Comparison of ENCODE assay signal across 26 mouse cellular contexts in genomic region chr4:133940386-133941260, GRCm38 (mm10). TPM values are rescaled to one million over a fixed set of nuclear protein-coding genes. Genes with fewer than 3 reads are reported as not detected.
DNase-seq lines count a peak whose midpoint lies in the region; ATAC-seq and TF ChIP-seq lines count a peak whose summit lies in the region.
"Had no signal": no experiment of that assay in that cellular context is flagged by ENCODE, and none has a peak within 500 bp of the region (broad histone marks: within the 10 kb centered on the region; RNA-seq: fewer than 3 reads in every experiment).

No protein-coding gene starts in this region.

- DNase-seq in adrenal gland, adult 2 months: peak; percentile 77
- no peak for DNase-seq in adrenal gland, postnatal 25 days
- DNase-seq in liver, adult 2 months (ENCODE audit: extremely low read depth, low read depth, low spot score): peak; percentile 60
- DNase-seq in liver, postnatal 0 days: no peak
- peak; percentile 76 for DNase-seq in Patski (ENCODE audit: low read depth, low spot score)
- DNase-seq in gonadal fat pad, adult 2 months (ENCODE audit: low read depth): peak; percentile 97
- DNase-seq in right cerebral cortex, postnatal 25 days: no peak
- DNase-seq in lung, postnatal 4 days: no peak
- DNase-seq: B cell, adult 2 months; cerebellum, adult 18-20 months; cerebellum, postnatal 14 days; kidney, postnatal 25 days; lung, postnatal 14 days; thymus, adult 2 months; thymus, postnatal 4 days had no signal

- no peak overlapping the region for H3K4me2 ChIP-seq in liver, postnatal 0 days (ENCODE audit: low read depth, low read length)
- H3K4me2 ChIP-seq: embryonic facial prominence, embryonic 13.5 days; forebrain, embryonic 15.5 days; limb, embryonic 12.5 days; liver, embryonic 15.5 days; midbrain, embryonic 13.5 days had no signal

- no peak for TF ChIP-seq POLR2A in liver, adult 2 months (IDR thresholded peaks at IDR 0.05; ENCODE audit: extremely low read depth, insufficient read depth, low read length)

- in situ Hi-C loops in Patski (cut with MboI; ENCODE audit: low pct_unique_long_range_greater_than_20kb): no loop called here

- no peak for TF ChIP-seq CTCF in liver, adult 2 months (IDR thresholded peaks at IDR 0.05; ENCODE audit: low read depth, low read length)
- TF ChIP-seq CTCF in liver, postnatal 0 days (IDR thresholded peaks at IDR 0.05; ENCODE audit: low read depth): no peak
- no peak for TF ChIP-seq CTCF in Patski (IDR thresholded peaks at IDR 0.05)

- no peaks in the 10 kb centered on the region for H3K4me1 ChIP-seq in liver, adult 2 months (ENCODE audit: control insufficient read depth, insufficient read depth, low read length)
- peaks cover 7% of the 10 kb centered on the region; the same call in 1 of the 2 replicates for H3K4me1 ChIP-seq in liver, postnatal 0 days (ENCODE audit: insufficient read depth)
- H3K4me1 ChIP-seq: forebrain, embryonic 15.5 days; limb, embryonic 12.5 days; midbrain, embryonic 13.5 days had no signal

- POLR2A ChIA-PET in Patski (lab: Charles Lee): no interaction called here

- H3K27ac ChIP-seq in liver, adult 2 months (replicated peaks; ENCODE audit: insufficient read depth, low read depth, low read length): no peak overlapping the region
- no peak overlapping the region for H3K27ac ChIP-seq in liver, postnatal 0 days (ENCODE audit: low read depth)
- H3K27ac ChIP-seq: embryonic facial prominence, embryonic 13.5 days; forebrain, embryonic 15.5 days; heart, adult 2 months; layer of hippocampus, adult 2 months; limb, embryonic 12.5 days; liver, embryonic 15.5 days; midbrain, embryonic 13.5 days; stomach, postnatal 0 days had no signal

- H3K27me3 ChIP-seq in liver, adult 2 months (ENCODE audit: control insufficient read depth, insufficient read depth, low read length): no peaks in the 10 kb centered on the region
- no peaks in the 10 kb centered on the region for H3K27me3 ChIP-seq in liver, postnatal 0 days (ENCODE audit: insufficient read depth, low read length)
- H3K27me3 ChIP-seq in Patski: no peaks in the 10 kb centered on the region
- H3K27me3 ChIP-seq: embryonic facial prominence, embryonic 13.5 days; forebrain, embryonic 15.5 days; limb, embryonic 12.5 days; liver, embryonic 15.5 days; midbrain, embryonic 13.5 days had no signal

- 77% methylated on average over 13 of the region's 13 CpGs for WGBS in liver, adult 2 months
- WGBS in liver, postnatal 0 days (ENCODE audit: insufficient replicate concordance): 70% methylated on average over 13 of the region's 13 CpGs

- no peak for TF ChIP-seq EP300 in liver, postnatal 0 days (IDR thresholded peaks at IDR 0.05; ENCODE audit: low read depth)

- CTCF ChIA-PET in Patski (lab: Charles Lee): no interaction called here

- no peaks in the 10 kb centered on the region for H3K36me3 ChIP-seq in liver, adult 2 months (ENCODE audit: control insufficient read depth, insufficient read depth, low read length)
- H3K36me3 ChIP-seq in liver, postnatal 0 days (replicated peaks; ENCODE audit: insufficient read depth, low read length): no peaks in the 10 kb centered on the region
- H3K36me3 ChIP-seq: embryonic facial prominence, embryonic 13.5 days; forebrain, embryonic 15.5 days; limb, embryonic 12.5 days; liver, embryonic 15.5 days; midbrain, embryonic 13.5 days had no signal

- no peak overlapping the region for H3K9ac ChIP-seq in liver, adult 2 months (ENCODE audit: low read depth, low read length)
- no peak overlapping the region for H3K9ac ChIP-seq in liver, postnatal 0 days (replicated peaks)
- H3K9ac ChIP-seq: embryonic facial prominence, embryonic 13.5 days; forebrain, embryonic 15.5 days; limb, embryonic 12.5 days; liver, embryonic 15.5 days; midbrain, embryonic 13.5 days had no signal

- no peak overlapping the region for H3K4me3 ChIP-seq in liver, adult 2 months (ENCODE audit: insufficient read depth, low read depth, low read length)
- H3K4me3 ChIP-seq in liver, postnatal 0 days (ENCODE audit: low read depth, low read length): no peak overlapping the region
- H3K4me3 ChIP-seq: embryonic facial prominence, embryonic 13.5 days; erythroblast, embryonic 14.5 days; forebrain, embryonic 15.5 days; heart, adult 2 months; layer of hippocampus, adult 2 months; limb, embryonic 12.5 days; liver, embryonic 15.5 days; megakaryocyte, embryonic 14.5 days; midbrain, embryonic 13.5 days had no signal

- H3K79me2 ChIP-seq in liver, adult 2 months (ENCODE audit: control insufficient read depth, insufficient read depth, low read length): no peaks in the 10 kb centered on the region

- ATAC-seq in liver, postnatal 0 days: no peak
- ATAC-seq in Patski: peak; percentile 76
- ATAC-seq: forebrain, embryonic 15.5 days; intestine, postnatal 0 days; midbrain, embryonic 13.5 days had no signal

- H3K9me3 ChIP-seq in liver, postnatal 0 days (ENCODE audit: low read length): no peaks in the 10 kb centered on the region
- H3K9me3 ChIP-seq: embryonic facial prominence, embryonic 13.5 days; forebrain, embryonic 15.5 days; limb, embryonic 12.5 days; liver, embryonic 15.5 days; midbrain, embryonic 13.5 days had no signal

RNA-seq across cellular contexts. Expression of gene Hmgn2, which starts 27.8 kb away (rescaled TPM):
- 100 to 1,000 TPM; 109 to 291 TPM for total RNA-seq in adrenal gland, adult 2 months (2021)
- polyA plus RNA-seq in adrenal gland, adult 2 months (2012; rRNA removed): 15.8 and 16.8 TPM in 2 replicates
- total RNA-seq in adrenal gland, postnatal 25 days (2021): 391 and 425 TPM in 2 replicates
- 21.1 and 35.2 TPM in 2 replicates for total RNA-seq in liver, adult 2 months (2014; rRNA removed)
- polyA plus RNA-seq in liver, adult 2 months (2012; rRNA removed): 3.1 and 3.7 TPM in 2 replicates
- 547 and 562 TPM in 2 replicates for polyA plus RNA-seq in liver, postnatal 0 days (2015; fragmentation: Nextera tagmentation; extraction: Ambion mirVana)
- 170 TPM for polyA plus RNA-seq in Patski (2021)
- polyA plus RNA-seq in gonadal fat pad, adult 2 months (2012; rRNA removed): 49.6 and 50.2 TPM in 2 replicates

RNA-seq across cellular contexts. Expression of gene Rps6ka1, which starts 53.0 kb away (rescaled TPM):
- 10 to 100 TPM; 12.2 to 16.6 TPM for total RNA-seq in adrenal gland, adult 2 months (2021)
- polyA plus RNA-seq in adrenal gland, adult 2 months (2012; rRNA removed): 19.3 and 20.6 TPM in 2 replicates
- total RNA-seq in adrenal gland, postnatal 25 days (2021): 14.7 and 21.3 TPM in 2 replicates
- total RNA-seq in liver, adult 2 months (2014; rRNA removed): 4.1 and 5.1 TPM in 2 replicates
- 8.6 and 16.9 TPM in 2 replicates for polyA plus RNA-seq in liver, adult 2 months (2012; rRNA removed)
- 31.6 and 36.9 TPM in 2 replicates for polyA plus RNA-seq in liver, postnatal 0 days (2015; fragmentation: Nextera tagmentation; extraction: Ambion mirVana)
- 58.1 TPM for polyA plus RNA-seq in Patski (2021)
- polyA plus RNA-seq in gonadal fat pad, adult 2 months (2012; rRNA removed): 14.4 and 16.2 TPM in 2 replicates

Comparison
In these comparisons a context has a peak if more than half of its experiments do, and no peak if none do; other contexts are left out.
1. DNase-seq: peak in adrenal gland, adult 2 months (single experiment), liver, adult 2 months (single experiment), Patski (single experiment) and gonadal fat pad, adult 2 months (single experiment); none in adrenal gland, postnatal 25 days (single experiment), liver, postnatal 0 days (single experiment), right cerebral cortex, postnatal 25 days (single experiment) and lung, postnatal 4 days (0 of 2).